Mouse (Mus musculus) right cerebral cortex, postnatal 4 days (tissue): ENCODE data around the gene Mturn.

Source experiments
- DNase-seq: peaks from one replicate; pipeline ENCODE4 v3.0.0-alpha.2; 2022

The Mturn gene

GRCm38 (mm10) chr6:54680891-54681745, at the start of gene Mturn:
Gene Mturn, plus strand, starts transcription at chr6:54681624.
- peak; percentile 99 for DNase-seq

GRCm38 (mm10) chr6:54639877-54640276, 41.5 kb upstream of the Mturn start:
- no peak for DNase-seq

GRCm38 (mm10) chr6:54641953-54642352, 39.5 kb upstream of the Mturn start:
- DNase-seq, result no peak

- no peak for DNase-seq
These were observed 38.2 kb upstream of the Mturn start for GRCm38 (mm10) chr6:54643181-54643580.

GRCm38 (mm10) chr6:54655471-54656095, 25.8 kb upstream of the Mturn start:
- no peak for DNase-seq

- no peak for DNase-seq
These were observed 23.6 kb upstream of the Mturn start for GRCm38 (mm10) chr6:54657861-54658260.

- no peak for DNase-seq
These were observed 11.6 kb upstream of the Mturn start for GRCm38 (mm10) chr6:54669868-54670267.

GRCm38 (mm10) chr6:54672901-54673300, 8.5 kb upstream of the Mturn start:
- DNase-seq, result no peak

- DNase-seq, result no peak
These were observed 1.7 kb upstream of the Mturn start for GRCm38 (mm10) chr6:54679686-54680085.

GRCm38 (mm10) chr6:54681746-54682428, 463 bp downstream of the Mturn start:
- DNase-seq, result peak; percentile 57

GRCm38 (mm10) chr6:54684085-54684484, 2.7 kb downstream of the Mturn start:
- DNase-seq, result no peak

GRCm38 (mm10) chr6:54685103-54685502, 3.7 kb downstream of the Mturn start:
- no peak for DNase-seq

GRCm38 (mm10) chr6:54685716-54686395, 4.4 kb downstream of the Mturn start:
- DNase-seq, result no peak

- DNase-seq, result no peak
These were observed 5.7 kb downstream of the Mturn start for GRCm38 (mm10) chr6:54686946-54687737.

- no peak for DNase-seq
These were observed 7.3 kb downstream of the Mturn start for GRCm38 (mm10) chr6:54688467-54689323.

GRCm38 (mm10) chr6:54689686-54690085, 8.3 kb downstream of the Mturn start:
- DNase-seq, result no peak

- DNase-seq, result no peak
These were observed 9.4 kb downstream of the Mturn start for GRCm38 (mm10) chr6:54690838-54691237.

- DNase-seq, result no peak
These were observed 10.1 kb downstream of the Mturn start for GRCm38 (mm10) chr6:54691368-54692116.

- no peak for DNase-seq
These were observed 10.8 kb downstream of the Mturn start for GRCm38 (mm10) chr6:54692201-54692600.

- DNase-seq, result no peak
These were observed 11.9 kb downstream of the Mturn start for GRCm38 (mm10) chr6:54693286-54693685.
